Mouse (Mus musculus) kidney, adult 2 months (tissue): ENCODE results near the gene Prps2. TPM values are rescaled to one million over a fixed set of nuclear protein-coding genes. Genes with fewer than 3 reads are reported as not detected.
A peak's percentile ranks its signal among the peaks of the same experiment; 100 is the strongest.
"Not testable (repeated sequence)": the region's sequence is repeated elsewhere in the genome, so short reads cannot be mapped to it uniquely, and the experiment has no call there.

ENCODE experiments used
- DNase-seq: peaks from one replicate; pipeline ENCODE4 v3.0.0; 2021
- H3K27ac ChIP-seq: fragments of 200-500 bp; 2 replicates; pipeline ENCODE4 v1.5.1; 2012; ENCODE audit warnings: low read depth, low read length, control low read depth, inconsistent platforms; ENCODE audit not compliant: insufficient read depth
- H3K27me3 ChIP-seq: fragments of 200-500 bp; replicated peaks from 2 replicates; pipeline ENCODE4 v1.6.1; 2012; ENCODE audit warnings: mild to moderate bottlenecking, moderate library complexity, low read length, inconsistent platforms; ENCODE audit not compliant: control insufficient read depth, insufficient read depth
- H3K36me3 ChIP-seq: fragments of 200-500 bp; 2 replicates; pipeline ENCODE4 v1.6.1; 2012; ENCODE audit warnings: mild to moderate bottlenecking, moderate library complexity, low read length, inconsistent platforms; ENCODE audit not compliant: control insufficient read depth, insufficient read depth
- H3K4me1 ChIP-seq: fragments of 200-500 bp; 2 replicates; pipeline ENCODE4 v1.6.1; 2011; ENCODE audit warnings: low read length; ENCODE audit not compliant: control insufficient read depth, insufficient read depth
- H3K4me3 ChIP-seq: fragments of 200-500 bp; 2 replicates; pipeline ENCODE4 v1.5.1; 2011; ENCODE audit warnings: mild to moderate bottlenecking, low read depth, low read length, control low read depth; ENCODE audit not compliant: insufficient read depth
- CTCF ChIP-seq: fragments of 200-500 bp; conservative IDR thresholded peaks from 2 replicates; pipeline ENCODE4 v1.5.1; 2011; ENCODE audit warnings: low read depth, mild to moderate bottlenecking, control low read depth, low read length, moderate library complexity, mixed read lengths; ENCODE audit not compliant: insufficient read depth, insufficient read length
- POLR2A ChIP-seq: fragments of 200-500 bp; IDR thresholded peaks from one replicate; pipeline ENCODE4 v1.6.1; 2011; ENCODE audit warnings: low read depth, low read length, control low read depth
- WGBS: fragments of 180-500 bp; shearing (Covaris S2); methylation state at CpG from one replicate; pipeline ENCODE4 v1.1.7; 2018; 5-methylcytosine and 5-hydroxymethylcytosine counted together
- polyA plus RNA-seq: library from polyadenylated mRNA; depleted of rRNA; stranded (reverse); fragments of >200 nt; gene quantifications from 2 replicates; pipeline ENCODE4 v1.2.3, GENCODE M21; 2012; rRNA removed

The Prps2 gene
- polyA plus RNA-seq, result 26.8 and 31.7 TPM in 2 replicates

DNA sequence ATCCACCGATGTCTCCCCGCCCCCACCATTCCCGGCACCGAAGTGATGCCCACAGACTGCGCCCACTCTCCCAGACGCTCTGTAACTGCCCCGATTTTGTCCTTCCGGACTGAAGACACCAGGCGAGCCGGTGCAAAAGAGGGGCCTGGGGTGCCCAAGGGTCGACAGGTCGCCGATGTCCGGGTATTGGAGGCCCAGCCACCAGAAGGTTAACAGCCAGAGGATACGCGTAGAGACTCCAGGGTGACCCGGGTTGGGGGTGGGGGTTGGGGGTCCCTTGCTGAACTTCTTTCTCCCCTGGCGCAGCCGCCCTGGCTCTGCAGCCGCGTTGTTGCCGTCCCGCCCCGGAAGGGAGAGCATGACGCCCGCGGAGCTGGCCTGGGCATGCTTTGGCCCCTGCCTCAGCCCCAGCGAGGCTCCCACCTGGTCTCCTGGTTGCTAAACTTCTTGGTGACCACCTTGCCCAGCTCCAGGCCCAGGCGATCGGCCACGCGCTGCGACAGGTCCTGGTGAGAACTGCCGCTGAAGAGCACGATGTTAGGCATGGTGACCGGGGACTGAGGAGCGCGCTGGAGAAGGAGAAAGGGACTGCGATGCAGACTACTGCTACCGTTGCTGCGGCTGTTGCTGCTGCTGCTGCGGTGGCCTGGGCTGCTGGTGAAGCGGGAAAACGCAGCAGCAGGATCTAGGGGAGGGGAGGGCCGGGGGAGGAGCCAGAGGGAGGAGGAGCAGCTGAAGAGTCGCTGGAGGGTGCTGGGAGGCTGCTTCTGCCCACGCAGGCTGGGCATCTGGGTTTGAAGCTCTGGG is at the start of gene Prps2:
TSS of gene Prps2 (minus strand) at position 703 of the 807 bp plus-strand sequence.
- H3K27ac ChIP-seq, result peak within 1 kb of the TSS; percentile 81
- H3K27me3 ChIP-seq, result no peaks in the 10 kb centered on the region
- no peak for TF ChIP-seq CTCF
- TF ChIP-seq POLR2A, result no peak
- no peaks in the 10 kb centered on the region for H3K4me1 ChIP-seq
- under 1% methylated on average over 45 of the region's 47 CpGs for WGBS
- H3K4me3 ChIP-seq, result peak within 1 kb of the TSS; percentile 87
- H3K36me3 ChIP-seq, result no peaks in the 10 kb centered on the region
- DNase-seq, result peak; percentile 56

GRCm38 (mm10) chrX:167417654-167418053 is 35.1 kb upstream of the Prps2 start:
- DNase-seq, result no peak

DNA sequence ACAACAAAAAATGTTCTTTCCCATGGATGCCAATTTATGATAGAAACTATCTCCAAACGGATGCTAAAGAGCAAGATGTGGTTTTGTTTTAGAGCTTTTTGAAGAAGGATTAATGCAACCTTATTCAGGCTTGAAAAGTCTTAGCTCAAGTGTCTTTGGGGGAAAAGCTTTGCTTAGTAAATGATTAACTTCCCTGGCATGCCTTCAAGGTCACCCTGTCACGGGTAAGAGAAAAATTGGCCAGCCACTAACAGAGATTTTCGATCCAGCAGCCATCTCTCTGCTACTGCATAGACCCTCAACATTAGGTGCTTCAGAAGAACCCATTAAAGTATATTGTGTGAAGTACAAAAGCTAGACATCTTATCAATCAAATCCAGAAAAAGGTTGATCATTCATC is 12.4 kb upstream of the Prps2 start:
- Histone ChIP-seq H3K36me3 (no peaks in the 10 kb centered on the region), H3K4me1 (no peaks in the 10 kb centered on the region; the same call in 1 of the 2 replicates), H3K27ac (peak overlapping the region; percentile 90), H3K27me3 (no peaks in the 10 kb centered on the region), H3K4me3 (no peak overlapping the region)
- DNase-seq, result peak; percentile 72
- 27% methylated on average over 3 of the region's 3 CpGs for WGBS
- TF ChIP-seq POLR2A, result no peak
- no peak for TF ChIP-seq CTCF

More at GRCm38 (mm10) chrX:167417654-167418053, 35.1 kb upstream of the Prps2 start:
- H3K4me3 ChIP-seq, result no peak overlapping the region
- no peaks in the 10 kb centered on the region for H3K36me3 ChIP-seq
- TF ChIP-seq CTCF, result no peak
- no peak for TF ChIP-seq POLR2A
- no peak overlapping the region for H3K27ac ChIP-seq
- no peaks in the 10 kb centered on the region for H3K27me3 ChIP-seq
- 56% methylated on average over 1 of the region's 1 CpGs for WGBS
- no peaks in the 10 kb centered on the region for H3K4me1 ChIP-seq

DNA sequence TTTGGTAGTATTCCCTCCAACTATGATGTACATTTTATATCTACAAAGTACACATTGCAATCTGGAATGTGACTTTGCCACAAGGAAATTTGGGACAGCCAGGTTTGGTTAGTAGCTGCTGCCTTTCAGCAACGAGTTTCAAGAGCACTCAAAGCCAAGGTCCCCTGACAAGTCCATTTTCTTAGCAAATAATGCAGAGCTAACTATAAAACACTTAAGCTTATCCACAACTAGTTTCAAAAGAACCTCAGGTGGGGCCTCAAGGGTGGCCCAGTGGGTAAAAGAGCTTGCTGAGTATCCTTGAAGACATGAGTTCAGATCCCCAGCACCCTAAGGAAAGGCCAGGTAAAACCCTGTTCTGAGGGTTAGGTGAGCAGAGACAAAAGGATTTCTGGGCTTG is 4.1 kb upstream of the Prps2 start:
- H3K27ac ChIP-seq, result no peak overlapping the region
- WGBS, result 23% methylated on average over 1 of the region's 1 CpGs
- H3K36me3 ChIP-seq, result no peaks in the 10 kb centered on the region

DNA sequence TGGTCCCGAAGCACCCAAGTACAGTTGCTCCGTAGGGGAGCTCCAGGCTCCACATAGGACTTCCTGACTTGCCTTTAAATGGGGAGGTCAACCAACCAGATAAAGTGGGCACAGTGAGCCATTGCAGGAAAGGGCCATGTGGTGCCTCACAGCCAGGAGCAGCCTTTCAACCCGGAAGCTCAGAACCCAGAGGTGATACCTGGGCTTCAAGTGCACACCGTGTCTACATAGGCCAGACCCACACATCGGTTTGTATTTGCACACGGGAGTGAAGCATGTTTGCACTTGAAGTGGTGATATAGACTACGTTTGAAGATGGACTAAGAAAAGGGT is 271 bp upstream of the Prps2 start:
- TF ChIP-seq CTCF, result no peak
- TF ChIP-seq POLR2A, result no peak
- no peak for DNase-seq
- no peaks in the 10 kb centered on the region for H3K27me3 ChIP-seq
- H3K4me1 ChIP-seq, result no peaks in the 10 kb centered on the region
- peak overlapping the region; percentile 42; the same call in 1 of the 2 replicates for H3K27ac ChIP-seq
- WGBS, result 19% methylated on average over 7 of the region's 7 CpGs
- peak overlapping the region; percentile 87 for H3K4me3 ChIP-seq
- H3K36me3 ChIP-seq, result no peaks in the 10 kb centered on the region

More for the DNA sequence above, 4.1 kb upstream of the Prps2 start:
- H3K27me3 ChIP-seq, result no peaks in the 10 kb centered on the region
- TF ChIP-seq CTCF (no peak), POLR2A (no peak)
- DNase-seq, result no peak
- no peak overlapping the region for H3K4me3 ChIP-seq
- H3K4me1 ChIP-seq, result no peaks in the 10 kb centered on the region

GRCm38 (mm10) chrX:167381583-167382046 is 934 bp downstream of the Prps2 start:
- peak overlapping the region; percentile 87 for H3K4me3 ChIP-seq
- TF ChIP-seq POLR2A (no peak), CTCF (no peak)
- no peaks in the 10 kb centered on the region for H3K4me1 ChIP-seq
- H3K27me3 ChIP-seq, result no peaks in the 10 kb centered on the region
- no peaks in the 10 kb centered on the region for H3K36me3 ChIP-seq
- 4% methylated on average over 18 of the region's 18 CpGs for WGBS
- H3K27ac ChIP-seq, result 0 out of 2 replicates have a peak overlapping the region, but pooled peaks have one; percentile 35
- DNase-seq, result peak; percentile 39

DNA sequence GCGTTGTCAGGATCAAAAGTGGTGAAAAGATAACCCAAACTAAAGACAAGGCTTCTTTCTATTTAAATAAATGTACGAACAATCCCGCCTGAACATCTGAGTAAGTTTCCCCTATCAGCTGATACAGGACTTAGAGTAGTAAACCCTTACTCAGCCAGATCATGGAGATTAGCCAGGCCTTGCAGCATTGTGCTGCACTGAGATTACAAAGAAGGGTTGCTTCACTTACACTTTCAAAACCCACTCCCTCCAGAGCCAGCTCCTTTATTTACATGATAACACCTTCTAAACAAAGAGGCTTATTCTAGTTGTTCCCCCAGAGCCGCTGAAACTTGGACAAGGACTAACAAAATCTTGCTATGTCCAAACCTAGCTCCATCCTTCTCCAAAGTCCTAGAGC is 2.5 kb downstream of the Prps2 start:
- H3K4me1 ChIP-seq, result no peaks in the 10 kb centered on the region
- H3K36me3 ChIP-seq, result no peaks in the 10 kb centered on the region
- 82% methylated on average over 4 of the region's 4 CpGs for WGBS
- no peak overlapping the region for H3K4me3 ChIP-seq
- DNase-seq, result no peak
- no peak overlapping the region for H3K27ac ChIP-seq
- TF ChIP-seq POLR2A, result no peak
- TF ChIP-seq CTCF, result no peak
- H3K27me3 ChIP-seq, result no peaks in the 10 kb centered on the region

- H3K27ac ChIP-seq, H3K4me3 ChIP-seq, DNase-seq, H3K4me1 ChIP-seq, H3K36me3 ChIP-seq, H3K27me3 ChIP-seq: not testable (repeated sequence)
- WGBS, result 100% methylated on average over 3 of the region's 3 CpGs
These were observed 21.3 kb downstream of the Prps2 start for GRCm38 (mm10) chrX:167361231-167361630.
